Mouse (Mus musculus) stomach, postnatal 0 days (tissue): ENCODE results near the gene Nat9.

ENCODE experiments used
- CTCF ChIP-seq: IDR thresholded peaks from 2 replicates; pipeline ENCODE4 v1.5.1; 2016; ENCODE audit warnings: antibody characterized with exemption, low read depth, mild to moderate bottlenecking, moderate library complexity
- EP300 ChIP-seq: optimal IDR thresholded peaks from 2 replicates; pipeline ENCODE3; 2016; ENCODE audit warnings: antibody characterized with exemption

DNA sequence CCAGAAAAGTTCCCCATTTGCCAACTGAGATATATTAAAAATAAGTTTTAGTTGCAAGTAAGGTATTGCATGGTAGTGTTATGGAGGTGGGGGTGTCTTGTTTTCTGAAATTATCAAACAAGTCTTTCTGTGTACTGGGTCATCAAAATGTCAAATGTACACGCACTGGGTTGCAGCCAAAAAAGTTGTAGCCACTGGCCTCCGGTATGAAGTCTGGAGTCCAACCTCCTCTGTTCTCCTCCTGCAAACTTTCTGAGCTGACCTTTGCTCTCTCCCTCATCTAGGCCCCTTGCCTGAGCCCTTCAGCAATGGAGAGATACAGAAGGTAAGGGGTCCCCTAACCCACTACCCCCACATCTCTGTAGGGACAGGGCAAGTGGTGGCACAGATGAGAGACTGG, 8.9 kb downstream of the Nat9 start:
- TF ChIP-seq EP300 (no peak), CTCF (no peak)
